Mouse (Mus musculus): Measurements from ENCODE around the gene Aqp11. TPM values are rescaled to one million over a fixed set of nuclear protein-coding genes. Genes with fewer than 3 reads are reported as not detected.
A peak's percentile ranks its signal among the peaks of the same experiment; 100 is the strongest.

The Aqp11 gene
- polyA plus RNA-seq (2012; rRNA removed), result 25.9 and 29.0 TPM in 2 replicates

DNA sequence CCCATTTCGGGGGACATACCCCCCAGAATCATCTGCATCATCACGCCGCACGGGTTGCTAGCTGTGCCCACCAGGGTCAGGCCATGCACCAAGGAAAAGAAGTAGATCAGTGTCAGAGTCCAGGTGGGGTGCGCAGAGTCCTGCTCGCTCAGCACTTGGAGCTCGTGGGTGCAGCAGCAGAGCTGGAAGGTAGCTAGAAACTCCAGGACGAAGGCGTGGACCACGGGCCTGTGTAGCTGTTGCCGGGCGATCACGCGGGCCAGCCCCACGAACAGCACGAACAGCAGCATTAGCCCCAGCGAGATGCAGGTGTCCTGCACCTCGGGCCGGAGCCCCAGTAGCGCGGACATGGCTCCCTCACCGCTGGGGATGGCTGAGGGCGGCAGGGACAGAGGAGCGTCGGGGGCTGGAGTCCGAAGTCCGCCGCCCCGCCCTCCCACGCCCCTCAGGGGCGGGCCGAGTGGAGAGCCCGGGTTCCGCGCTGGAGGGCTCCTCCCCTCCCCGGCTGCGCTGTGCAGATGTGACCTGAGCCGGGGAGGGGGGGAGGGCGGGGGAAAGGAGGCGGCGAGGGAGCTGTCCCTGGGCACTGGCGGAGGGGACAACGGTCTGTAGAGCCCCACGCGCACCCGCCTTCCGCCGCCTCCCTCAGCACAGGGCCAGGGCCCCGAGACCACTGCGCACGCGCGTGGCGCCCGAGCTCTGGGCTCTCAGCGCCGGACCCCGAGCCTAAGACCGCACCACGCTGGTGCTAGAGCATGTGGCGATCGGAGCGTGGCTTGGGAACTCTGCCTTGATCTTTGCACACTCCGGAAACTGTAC is at the start of gene Aqp11:
Gene Aqp11, minus strand, starts transcription at position 652 of the 819 bp plus-strand sequence.
- peak within 1 kb of the TSS; percentile 24; the same call in 1 of the 2 replicates for H3K27ac ChIP-seq (ENCODE audit: insufficient read depth, low read length)
- H3K4me3 ChIP-seq (ENCODE audit: insufficient read depth, low read length), result peak within 1 kb of the TSS; percentile 95
- peaks cover 1% of the 10 kb centered on the region; the same call in 1 of the 2 replicates for H3K4me1 ChIP-seq (ENCODE audit: control insufficient read depth, insufficient read depth, low read length)
- peak; percentile 54; the same call in 1 of the 2 replicates for TF ChIP-seq POLR2A (IDR thresholded peaks at IDR 0.05; ENCODE audit: extremely low read depth, insufficient read depth, low read length)
- TF ChIP-seq CTCF (IDR thresholded peaks at IDR 0.05; ENCODE audit: extremely low read depth, insufficient read depth, low read length), result no peak

DNA sequence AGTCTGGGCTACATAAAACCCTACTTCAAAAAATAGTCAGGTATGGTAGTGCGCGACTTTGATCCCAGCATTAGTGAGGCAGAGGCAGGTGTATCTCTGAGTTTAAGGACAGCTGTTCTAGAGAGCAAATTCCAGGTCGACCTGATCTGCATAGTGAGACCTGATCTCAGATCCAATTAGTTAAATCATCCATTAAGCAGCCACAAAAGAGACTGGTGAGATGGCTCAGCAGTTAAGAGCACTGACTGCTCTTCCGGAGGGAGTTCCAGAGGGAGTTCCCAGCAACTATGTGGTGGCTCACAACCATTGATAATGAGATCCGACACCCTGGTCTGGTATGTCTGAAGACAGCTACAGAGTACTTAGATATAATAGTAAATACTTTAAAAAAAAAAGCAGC is 45.4 kb upstream of the Aqp11 start:
- no peak for TF ChIP-seq POLR2A (IDR thresholded peaks at IDR 0.05; ENCODE audit: extremely low read depth, insufficient read depth, low read length)
- no peak for TF ChIP-seq CTCF (IDR thresholded peaks at IDR 0.05; ENCODE audit: extremely low read depth, insufficient read depth, low read length)
- Histone ChIP-seq H3K27ac (ENCODE audit: insufficient read depth, low read length) (no peak overlapping the region), H3K4me3 (ENCODE audit: insufficient read depth, low read length) (no peak overlapping the region), H3K4me1 (ENCODE audit: control insufficient read depth, insufficient read depth, low read length) (no peaks in the 10 kb centered on the region)

DNA sequence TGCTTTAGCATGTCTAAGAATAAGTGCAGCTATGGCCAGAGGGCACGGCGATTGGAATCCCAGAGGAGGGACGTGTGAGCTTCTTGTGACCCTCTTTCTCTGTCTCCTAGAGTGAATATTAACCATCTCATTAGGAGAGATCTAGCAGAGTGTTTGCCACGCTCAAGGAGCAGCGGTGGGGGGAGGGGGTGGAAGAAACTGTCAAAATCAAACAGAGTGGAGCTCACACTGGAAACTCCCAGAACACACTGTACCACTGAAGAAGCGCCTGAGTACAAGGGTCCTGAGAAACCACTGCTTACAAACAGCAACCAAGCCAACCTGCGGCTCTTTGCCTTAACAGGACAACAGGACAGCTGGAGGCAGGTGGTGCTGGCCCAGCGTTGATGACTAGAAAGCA is 43.4 kb upstream of the Aqp11 start:
- Histone ChIP-seq H3K27ac (ENCODE audit: insufficient read depth, low read length) (no peak overlapping the region), H3K4me1 (ENCODE audit: control insufficient read depth, insufficient read depth, low read length) (no peaks in the 10 kb centered on the region), H3K4me3 (ENCODE audit: insufficient read depth, low read length) (no peak overlapping the region)
- TF ChIP-seq CTCF (IDR thresholded peaks at IDR 0.05; ENCODE audit: extremely low read depth, insufficient read depth, low read length), result no peak
- TF ChIP-seq POLR2A (IDR thresholded peaks at IDR 0.05; ENCODE audit: extremely low read depth, insufficient read depth, low read length), result no peak

DNA sequence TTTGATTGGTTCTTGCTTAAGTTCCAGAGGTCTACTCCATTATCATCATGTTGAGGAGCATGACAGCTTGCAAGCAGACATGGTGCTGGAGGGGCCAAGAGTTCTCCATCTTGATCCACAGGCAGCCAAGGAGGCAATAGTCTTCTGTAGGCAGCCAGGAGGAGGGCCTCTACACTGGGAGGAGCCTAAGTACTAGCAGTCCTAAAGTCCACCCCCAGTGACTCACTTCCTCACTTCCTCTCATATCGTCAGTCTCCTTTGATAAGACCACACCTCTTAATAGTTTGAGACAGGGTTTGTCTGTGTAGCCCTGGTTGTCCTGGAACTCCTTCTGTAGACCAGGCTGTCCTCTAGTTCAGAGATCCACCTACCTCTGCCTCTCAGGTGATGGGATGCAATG is 42.7 kb upstream of the Aqp11 start:
- Histone ChIP-seq H3K27ac (ENCODE audit: insufficient read depth, low read length) (no peak overlapping the region), H3K4me3 (ENCODE audit: insufficient read depth, low read length) (no peak overlapping the region), H3K4me1 (ENCODE audit: control insufficient read depth, insufficient read depth, low read length) (no peaks in the 10 kb centered on the region)
- no peak for TF ChIP-seq POLR2A (IDR thresholded peaks at IDR 0.05; ENCODE audit: extremely low read depth, insufficient read depth, low read length)
- TF ChIP-seq CTCF (IDR thresholded peaks at IDR 0.05; ENCODE audit: extremely low read depth, insufficient read depth, low read length), result no peak

DNA sequence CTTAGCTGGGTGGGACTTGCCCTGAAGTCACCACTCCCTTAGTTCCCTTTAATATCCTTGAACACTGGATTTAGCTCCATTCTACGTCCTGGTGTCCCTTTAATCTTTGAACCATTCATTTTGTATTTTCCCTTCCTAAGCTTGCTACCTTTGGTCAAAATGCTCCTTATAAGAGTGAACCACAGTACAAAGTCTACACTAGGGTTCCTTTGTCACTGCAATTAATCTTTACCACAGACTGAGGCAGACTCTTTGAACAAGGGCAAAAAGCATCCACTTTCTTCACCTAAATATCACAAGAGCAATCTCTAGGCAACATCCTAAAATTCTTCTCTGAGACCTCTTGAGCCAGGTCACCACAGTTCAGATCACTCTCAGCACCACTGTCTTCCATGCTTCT is 42.1 kb upstream of the Aqp11 start:
- H3K27ac ChIP-seq (ENCODE audit: insufficient read depth, low read length), result no peak overlapping the region
- H3K4me3 ChIP-seq (ENCODE audit: insufficient read depth, low read length), result no peak overlapping the region
- TF ChIP-seq POLR2A (IDR thresholded peaks at IDR 0.05; ENCODE audit: extremely low read depth, insufficient read depth, low read length) (no peak), CTCF (IDR thresholded peaks at IDR 0.05; ENCODE audit: extremely low read depth, insufficient read depth, low read length) (no peak)
- no peaks in the 10 kb centered on the region; the same call in 1 of the 2 replicates for H3K4me1 ChIP-seq (ENCODE audit: control insufficient read depth, insufficient read depth, low read length)

DNA sequence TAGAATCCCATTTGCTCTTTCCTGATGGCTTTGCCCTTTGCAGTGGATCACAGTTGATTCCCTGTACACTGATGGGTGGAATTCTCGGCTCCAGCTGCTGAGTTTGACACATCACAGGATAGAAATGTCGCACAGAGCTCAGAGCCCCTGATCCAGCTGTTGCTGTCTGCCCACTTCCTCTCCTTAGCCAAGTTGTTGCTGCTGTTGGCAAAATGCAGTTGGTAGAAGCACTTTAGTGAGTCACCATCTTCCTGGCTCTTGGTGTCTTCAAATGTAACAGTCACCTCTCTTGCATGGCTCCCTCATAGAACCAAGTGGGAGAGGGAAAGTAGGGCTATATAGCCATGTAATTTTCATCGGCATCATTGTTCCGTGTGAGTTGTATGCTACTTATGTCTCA is 39.1 kb upstream of the Aqp11 start:
- Histone ChIP-seq H3K4me3 (ENCODE audit: insufficient read depth, low read length) (no peak overlapping the region), H3K27ac (ENCODE audit: insufficient read depth, low read length) (no peak overlapping the region), H3K4me1 (ENCODE audit: control insufficient read depth, insufficient read depth, low read length) (no peaks in the 10 kb centered on the region; the same call in 1 of the 2 replicates)
- TF ChIP-seq POLR2A (IDR thresholded peaks at IDR 0.05; ENCODE audit: extremely low read depth, insufficient read depth, low read length) (no peak), CTCF (IDR thresholded peaks at IDR 0.05; ENCODE audit: extremely low read depth, insufficient read depth, low read length) (no peak)

DNA sequence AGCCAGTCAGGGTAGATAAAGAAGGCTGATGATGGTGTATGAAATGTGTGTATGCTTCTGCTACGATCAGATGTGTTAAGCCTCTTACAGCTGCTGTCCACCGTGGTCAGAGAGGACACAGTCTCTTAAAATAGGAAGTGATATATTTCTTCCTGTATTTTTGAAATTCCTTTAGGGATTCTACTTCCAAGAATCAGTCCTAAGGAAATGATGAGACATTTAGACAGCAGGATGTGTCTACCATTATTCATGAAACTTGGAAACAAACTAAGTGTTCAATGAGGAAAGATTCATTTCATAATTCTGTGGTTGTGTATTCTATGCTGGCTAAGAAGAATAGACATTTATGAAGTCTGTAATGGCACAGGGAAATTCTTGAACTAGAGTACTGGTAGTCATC is 37.8 kb upstream of the Aqp11 start:
- TF ChIP-seq CTCF (IDR thresholded peaks at IDR 0.05; ENCODE audit: extremely low read depth, insufficient read depth, low read length) (no peak), POLR2A (IDR thresholded peaks at IDR 0.05; ENCODE audit: extremely low read depth, insufficient read depth, low read length) (no peak)
- Histone ChIP-seq H3K4me1 (ENCODE audit: control insufficient read depth, insufficient read depth, low read length) (no peaks in the 10 kb centered on the region; the same call in 1 of the 2 replicates), H3K4me3 (ENCODE audit: insufficient read depth, low read length) (no peak overlapping the region), H3K27ac (ENCODE audit: insufficient read depth, low read length) (no peak overlapping the region)

DNA sequence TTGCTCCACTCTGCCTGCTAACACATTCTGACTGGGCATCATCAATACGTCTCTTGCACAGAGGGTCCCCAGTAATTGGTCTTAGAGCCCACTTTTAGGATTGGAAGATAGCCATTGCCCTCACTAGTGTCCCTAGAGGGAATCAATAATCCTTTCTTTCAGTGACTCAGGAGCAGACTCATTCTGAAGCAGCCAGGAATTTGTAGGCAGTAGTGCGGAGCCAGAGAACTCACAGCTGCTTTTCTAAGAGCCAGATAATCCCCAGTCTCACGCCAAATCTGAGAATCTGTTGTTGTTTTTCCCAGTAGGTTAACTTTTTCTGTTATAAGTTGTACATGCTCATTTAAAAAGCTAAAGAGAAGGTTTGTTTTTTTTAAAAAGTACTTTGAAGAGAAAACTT is 37.3 kb upstream of the Aqp11 start:
- H3K4me1 ChIP-seq (ENCODE audit: control insufficient read depth, insufficient read depth, low read length), result no peaks in the 10 kb centered on the region; the same call in 1 of the 2 replicates
- TF ChIP-seq POLR2A (IDR thresholded peaks at IDR 0.05; ENCODE audit: extremely low read depth, insufficient read depth, low read length) (no peak), CTCF (IDR thresholded peaks at IDR 0.05; ENCODE audit: extremely low read depth, insufficient read depth, low read length) (no peak)
- H3K4me3 ChIP-seq (ENCODE audit: insufficient read depth, low read length), result no peak overlapping the region
- H3K27ac ChIP-seq (ENCODE audit: insufficient read depth, low read length), result no peak overlapping the region

DNA sequence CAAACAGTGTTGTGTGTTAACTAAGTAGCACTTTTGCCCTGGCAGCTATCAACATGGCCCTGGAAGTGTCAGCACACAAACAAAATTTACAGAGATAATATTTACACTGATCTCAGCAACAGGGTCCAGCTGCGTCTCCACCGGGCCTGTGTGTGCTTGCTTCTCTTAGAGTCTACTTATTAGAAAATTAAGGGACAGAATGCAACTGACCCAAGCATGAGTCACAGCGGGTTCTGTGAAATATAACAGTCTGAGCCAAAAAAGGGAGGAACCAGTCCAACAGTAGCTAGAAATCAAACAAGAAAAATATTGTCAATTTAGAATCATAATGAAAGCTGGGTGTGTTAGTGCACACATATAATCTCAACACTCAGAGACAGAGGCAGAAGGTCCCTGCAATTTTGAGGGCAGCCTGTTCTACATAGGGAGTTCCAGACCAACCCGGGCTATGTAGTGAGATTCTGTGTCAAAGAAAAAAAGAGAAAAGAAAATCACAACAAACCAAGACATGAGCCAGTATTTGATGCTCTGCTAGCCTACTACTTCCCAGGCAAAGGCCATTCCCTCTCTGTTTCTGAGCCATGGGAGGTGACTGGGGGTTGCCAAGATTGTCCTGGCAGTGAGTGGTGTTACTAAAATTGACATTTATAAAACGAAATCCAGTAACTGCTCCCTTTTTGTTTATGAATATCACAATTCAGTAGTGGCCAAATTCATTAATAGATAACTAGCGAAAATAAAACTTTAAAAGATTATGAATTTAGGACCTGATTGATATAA is 32.9 kb upstream of the Aqp11 start:
- TF ChIP-seq CTCF (IDR thresholded peaks at IDR 0.05; ENCODE audit: extremely low read depth, insufficient read depth, low read length) (no peak), POLR2A (IDR thresholded peaks at IDR 0.05; ENCODE audit: extremely low read depth, insufficient read depth, low read length) (no peak)
- Histone ChIP-seq H3K4me1 (ENCODE audit: control insufficient read depth, insufficient read depth, low read length) (peaks cover 3% of the 10 kb centered on the region; the same call in 1 of the 2 replicates), H3K27ac (ENCODE audit: insufficient read depth, low read length) (no peak overlapping the region), H3K4me3 (ENCODE audit: insufficient read depth, low read length) (no peak overlapping the region)

Measured in cortical plate, adult 2 months (tissue).